Mouse (Mus musculus) cerebellum, adult 11-12 months (tissue): ENCODE results near the gene Unk.
"Not testable (repeated sequence)": the region's sequence is repeated elsewhere in the genome, so short reads cannot be mapped to it uniquely, and the experiment has no call there.

ENCODE experiments used
- DNase-seq: peaks from one replicate; pipeline ENCODE4 v3.0.0; 2022

Unk gene

GRCm38 (mm10) chr11:116089545-116089944 lies 59.4 kb downstream of the Unk start:
- DNase-seq = peak; percentile 15

DNA sequence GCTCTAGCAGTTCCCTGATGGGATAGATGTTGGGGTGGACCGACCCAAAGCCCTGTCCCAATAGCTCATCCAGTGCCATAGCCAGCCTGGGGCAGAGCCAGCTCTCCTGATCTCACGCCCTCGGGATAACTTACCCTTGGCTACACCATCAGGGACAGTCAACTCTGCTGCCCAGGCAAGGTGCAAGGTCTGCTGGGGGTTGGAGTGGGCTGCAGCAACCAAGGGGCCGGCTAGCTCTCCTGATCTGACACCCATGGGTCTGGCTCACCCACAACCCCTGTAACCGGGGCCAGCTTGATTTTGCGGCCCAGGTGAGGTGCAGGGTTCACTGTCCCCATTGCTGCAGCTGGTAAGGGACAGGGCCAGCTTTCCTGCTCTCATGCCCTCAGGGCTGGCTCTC lies 61.5 kb downstream of the Unk start:
- no peak for DNase-seq

GRCm38 (mm10) chr11:116092959-116093358 lies 62.8 kb downstream of the Unk start:
- DNase-seq = not testable (repeated sequence)

DNA sequence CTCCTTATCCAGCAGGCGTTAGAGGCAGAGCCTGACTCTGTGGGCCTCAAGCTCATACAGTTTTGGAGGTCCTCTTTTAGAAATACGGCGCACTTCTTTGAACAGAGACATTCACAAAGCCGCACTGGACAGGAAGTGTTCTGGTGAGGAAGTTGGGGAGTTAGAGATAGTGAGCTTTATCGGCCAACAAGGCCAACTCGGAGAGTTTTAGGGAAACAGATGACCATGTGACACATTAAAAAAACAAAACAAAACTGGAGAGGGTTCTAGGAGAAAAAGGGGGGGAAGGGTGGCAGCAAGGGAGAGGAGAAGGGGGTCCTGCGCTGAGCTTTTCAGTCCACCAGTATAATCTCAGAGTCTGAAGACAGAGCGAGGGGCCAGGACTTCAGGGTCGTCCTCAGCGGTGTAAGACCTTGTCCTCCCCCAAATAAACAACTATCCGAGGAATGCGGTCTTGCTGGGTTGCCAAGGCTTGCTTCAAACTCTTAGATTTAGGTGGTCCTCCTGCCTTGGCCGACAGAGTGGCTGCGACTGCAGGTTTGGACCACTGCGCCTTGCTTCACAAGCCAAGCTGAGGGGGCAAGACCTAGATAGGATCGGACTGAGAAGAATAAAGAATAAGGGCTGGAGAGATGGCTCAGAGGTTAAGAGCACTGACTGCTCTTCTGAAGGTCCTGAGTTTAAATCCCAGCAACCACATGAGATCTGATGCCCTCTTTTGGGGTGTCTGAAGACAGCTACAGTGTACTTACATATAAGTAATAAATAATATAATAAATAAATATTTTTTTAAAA lies 63.8 kb downstream of the Unk start:
- DNase-seq = no peak

- DNase-seq = no peak
Measured at GRCm38 (mm10) chr11:116095573-116095972, 65.5 kb downstream of the Unk start.

GRCm38 (mm10) chr11:116096213-116097108 lies 66.3 kb downstream of the Unk start:
- no peak for DNase-seq

DNA sequence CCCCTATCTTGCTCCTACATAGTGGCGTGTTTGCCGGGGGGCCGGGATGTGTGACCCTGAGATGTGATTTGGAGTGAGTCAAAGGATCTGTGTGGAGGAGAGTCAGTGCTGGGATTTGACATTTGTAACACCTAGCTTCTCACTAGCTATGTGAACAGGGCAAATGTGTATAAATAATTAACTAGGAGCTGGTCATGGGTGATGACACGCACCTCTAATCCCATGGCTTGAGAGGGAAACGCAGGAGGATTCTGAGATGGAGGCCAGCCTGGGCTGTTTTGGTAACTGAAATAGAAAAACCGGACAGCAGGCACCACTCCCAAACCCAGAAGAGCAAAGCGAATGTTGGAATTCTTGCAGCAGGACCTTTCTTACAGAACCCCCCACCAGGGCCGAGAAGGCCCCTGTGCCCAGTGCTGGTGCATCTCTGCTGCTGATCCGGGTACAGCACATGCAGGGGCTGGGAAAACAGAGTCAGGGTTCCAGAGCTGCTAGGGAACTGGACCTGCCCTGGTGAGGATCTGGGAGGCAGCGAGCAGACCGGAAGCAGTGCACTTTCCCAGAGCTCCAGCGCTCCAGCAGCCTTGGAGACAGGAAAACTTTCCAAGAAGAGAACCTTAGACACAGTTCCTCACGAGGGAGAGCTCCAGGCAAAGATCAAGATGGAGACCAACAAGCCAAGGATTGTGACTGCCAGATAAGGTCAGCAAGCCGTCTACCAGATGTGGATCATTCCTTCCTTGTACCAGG lies 68.8 kb downstream of the Unk start:
- DNase-seq = no peak

- no peak for DNase-seq
Measured at GRCm38 (mm10) chr11:116099462-116099861, 69.3 kb downstream of the Unk start.

DNA sequence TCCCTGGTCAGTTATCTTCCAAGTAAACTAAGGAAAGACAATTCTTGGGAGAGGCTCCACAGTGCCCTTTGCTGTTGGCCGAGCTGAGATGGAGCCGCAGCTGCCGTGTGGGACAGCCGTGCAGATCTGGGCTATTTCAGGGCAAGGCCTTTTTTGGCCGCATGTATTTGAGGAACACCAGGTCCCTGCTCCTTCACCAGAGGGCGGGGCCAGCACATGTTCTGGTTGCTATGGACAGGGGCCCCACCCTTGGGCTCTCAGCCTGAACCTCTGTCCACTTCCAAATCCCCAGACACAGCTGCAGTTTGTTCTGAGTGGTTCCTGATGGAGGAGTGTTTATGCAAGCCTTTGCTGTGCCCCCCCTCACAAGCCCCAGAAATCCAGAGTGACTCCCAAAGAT lies 70.3 kb downstream of the Unk start:
- no peak for DNase-seq

DNA sequence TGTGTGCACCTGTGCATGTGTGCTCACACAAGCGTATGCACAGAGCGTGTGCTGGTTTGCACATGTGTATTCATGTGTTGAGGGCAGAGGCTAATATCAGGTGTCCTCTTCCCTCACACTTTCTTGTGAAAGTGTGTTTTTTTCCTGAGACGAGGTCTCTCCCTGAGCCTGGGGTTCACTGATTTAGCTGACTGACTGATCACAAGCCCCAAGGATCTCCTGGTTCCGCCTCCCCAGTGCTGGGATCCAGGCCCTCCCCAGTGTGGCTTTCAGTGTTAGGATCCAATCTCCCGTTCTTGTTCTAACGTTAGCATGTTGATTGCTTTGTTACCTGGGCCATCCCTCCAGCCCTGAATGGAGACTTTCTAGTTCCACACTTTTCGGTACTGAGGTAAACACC lies 70.7 kb downstream of the Unk start:
- DNase-seq = no peak

DNA sequence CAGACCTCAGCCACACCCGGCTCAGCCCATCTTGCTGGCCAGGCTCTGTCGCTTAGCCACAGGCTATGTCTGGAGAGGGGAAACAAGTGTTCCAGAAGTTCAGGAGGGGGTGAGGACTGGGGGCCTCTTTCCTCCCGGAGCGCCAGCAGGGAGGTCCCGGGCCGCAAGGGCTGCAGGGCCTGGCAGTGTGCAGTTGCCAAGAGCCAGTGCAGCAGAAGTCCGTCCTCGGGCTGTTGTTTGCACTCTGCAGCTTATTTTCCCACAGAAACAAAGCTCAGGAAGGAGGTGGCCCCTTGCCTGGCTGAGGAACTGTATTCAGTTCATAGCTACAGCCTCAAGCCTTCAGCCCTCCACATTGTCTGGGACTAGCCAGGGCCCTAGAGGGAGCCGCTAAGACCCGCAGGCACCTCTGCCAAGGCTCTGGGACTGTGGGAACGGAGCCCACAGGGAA lies 71.8 kb downstream of the Unk start:
- DNase-seq = no peak

DNA sequence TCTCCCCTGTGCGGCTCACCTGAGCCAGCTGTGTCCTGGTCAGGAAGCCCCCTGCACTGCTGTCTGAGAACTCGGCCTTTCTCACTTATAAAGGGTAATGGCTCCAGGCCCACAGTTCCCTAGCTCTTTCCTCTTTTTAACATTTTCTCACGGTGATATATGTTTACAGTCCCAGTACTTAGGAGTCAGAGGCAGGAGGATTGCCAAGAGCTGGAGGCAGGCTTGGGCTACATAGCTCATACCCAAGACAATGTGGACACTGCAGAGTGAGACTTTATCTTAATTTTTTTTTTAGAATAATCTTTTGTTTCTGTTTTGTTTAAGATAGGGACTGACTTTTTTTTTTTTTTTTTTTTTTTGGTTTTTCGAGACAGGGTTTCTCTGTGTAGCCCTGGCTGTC lies 72.3 kb downstream of the Unk start:
- no peak for DNase-seq

DNA sequence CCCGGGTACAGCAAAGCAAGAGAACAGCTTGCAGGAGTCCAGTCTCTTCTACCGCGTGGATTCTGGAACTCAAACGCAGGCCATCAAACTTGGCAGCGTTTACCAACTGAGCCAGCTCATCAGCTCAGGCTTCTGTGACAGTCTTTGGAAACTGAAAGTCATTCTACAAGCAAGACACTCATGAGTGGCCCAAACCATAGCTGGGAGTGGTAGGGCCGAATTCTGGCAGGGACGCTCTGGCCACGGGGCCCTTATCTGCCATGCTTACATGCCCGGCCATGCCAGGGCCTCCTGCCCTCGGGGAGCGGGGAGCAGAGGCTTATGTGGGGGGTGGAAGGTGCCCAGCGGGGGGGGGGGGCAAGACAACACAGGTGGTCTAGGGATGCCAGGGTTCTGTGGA lies 73.5 kb downstream of the Unk start:
- DNase-seq = no peak

- no peak for DNase-seq
Measured at GRCm38 (mm10) chr11:116104006-116104646, 74.0 kb downstream of the Unk start.

DNA sequence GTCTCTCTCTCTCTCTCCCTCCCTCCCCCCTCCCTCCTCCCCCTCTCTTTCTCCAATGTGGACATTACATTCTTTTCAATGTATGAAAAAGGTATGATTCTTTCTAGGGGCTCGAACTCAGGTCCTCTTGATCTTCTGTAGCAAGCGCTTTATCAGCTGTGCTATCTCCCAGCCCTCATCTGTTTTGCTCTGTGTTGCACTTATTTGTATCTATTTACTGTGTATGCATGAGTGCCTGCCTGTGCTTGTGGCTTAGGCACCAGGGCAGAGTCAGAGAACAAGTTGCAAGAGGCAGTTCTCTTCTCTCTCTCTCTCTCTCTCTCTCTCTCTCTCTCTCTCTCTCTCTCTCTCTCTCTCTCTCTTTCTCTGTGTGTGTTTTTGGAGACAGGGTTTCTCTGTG lies 74.9 kb downstream of the Unk start:
- DNase-seq = no peak

DNA sequence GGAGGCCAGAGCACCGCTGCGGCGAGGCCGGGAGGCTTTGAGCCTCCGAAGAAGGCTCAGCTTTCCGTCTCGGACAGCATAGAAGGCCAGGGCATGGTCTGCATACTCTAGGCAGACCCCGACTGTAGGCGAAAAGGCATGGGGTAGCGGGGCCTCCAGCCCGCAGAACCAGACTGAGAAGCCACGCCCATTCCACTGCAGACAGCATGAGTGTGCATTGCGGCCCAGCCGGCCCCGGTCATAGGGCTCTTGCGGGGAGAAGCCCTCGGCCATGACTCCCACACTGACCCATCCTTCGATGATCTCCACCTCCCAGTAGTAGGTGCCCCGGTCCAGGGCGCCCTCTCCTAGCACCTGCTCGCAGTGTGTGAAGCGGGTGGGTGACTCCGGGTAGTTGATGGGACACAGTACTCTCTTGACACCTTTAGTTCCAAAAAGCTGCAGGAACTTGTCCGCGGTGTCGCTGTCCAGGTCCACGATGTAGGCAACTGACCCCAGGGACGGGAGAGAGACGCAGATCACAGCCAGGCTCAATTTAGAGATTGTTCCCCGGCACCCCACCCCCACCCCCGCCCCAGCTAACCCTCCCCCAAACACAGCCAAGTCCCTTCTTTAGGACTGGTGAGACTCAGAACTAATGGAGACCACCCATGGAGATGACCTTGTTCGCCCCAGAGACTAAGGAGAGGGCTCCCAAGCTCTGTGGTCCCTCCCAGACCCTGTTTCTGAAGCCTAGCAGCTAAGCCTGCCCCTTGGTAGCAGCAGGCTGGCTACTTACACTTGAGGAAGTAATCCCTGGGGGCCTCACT lies 76.2 kb downstream of the Unk start:
- DNase-seq = no peak

DNA sequence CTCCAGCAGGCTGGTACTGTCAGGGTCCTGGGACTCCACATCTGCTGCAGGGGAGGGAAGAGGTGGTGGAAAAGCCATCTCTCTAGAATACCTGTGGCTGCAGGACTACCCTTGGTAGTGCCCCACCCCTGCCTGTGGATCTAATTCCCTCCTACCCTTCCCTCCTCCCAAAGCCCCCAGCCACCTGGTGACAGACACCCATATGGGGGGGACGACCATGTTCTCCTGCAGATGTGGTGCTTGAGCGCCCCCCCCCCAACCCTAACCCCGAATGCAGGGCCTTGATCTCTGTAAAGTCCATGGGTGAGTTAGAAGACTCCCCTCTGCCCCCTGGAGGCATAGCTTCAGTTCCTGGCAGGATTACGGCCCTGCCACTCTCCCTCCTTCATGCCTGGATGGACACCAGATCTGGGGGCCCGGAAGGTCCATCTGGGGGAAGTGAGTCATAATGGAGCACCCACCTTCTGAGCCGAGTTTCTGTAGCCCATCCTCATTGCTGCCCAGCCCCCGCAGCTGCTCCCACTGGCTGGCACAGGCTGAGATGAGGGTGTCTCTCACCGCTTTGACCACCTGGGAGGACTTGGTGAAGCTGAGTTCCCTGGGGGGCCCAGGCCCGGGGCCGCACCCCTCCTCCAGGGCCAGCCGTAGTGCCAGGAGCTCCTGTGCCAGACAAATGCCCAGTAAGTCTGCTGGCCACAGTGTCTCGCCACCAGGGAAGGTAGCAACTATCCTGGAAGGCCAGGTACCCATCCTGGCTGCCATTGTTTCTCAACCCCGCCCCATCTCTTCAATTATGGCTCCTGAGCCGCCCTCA lies 77.0 kb downstream of the Unk start:
- no peak for DNase-seq

- no peak for DNase-seq
Measured at GRCm38 (mm10) chr11:116107777-116108285, 77.7 kb downstream of the Unk start.

- no peak for DNase-seq
Measured at GRCm38 (mm10) chr11:116108464-116109137, 78.5 kb downstream of the Unk start.

DNA sequence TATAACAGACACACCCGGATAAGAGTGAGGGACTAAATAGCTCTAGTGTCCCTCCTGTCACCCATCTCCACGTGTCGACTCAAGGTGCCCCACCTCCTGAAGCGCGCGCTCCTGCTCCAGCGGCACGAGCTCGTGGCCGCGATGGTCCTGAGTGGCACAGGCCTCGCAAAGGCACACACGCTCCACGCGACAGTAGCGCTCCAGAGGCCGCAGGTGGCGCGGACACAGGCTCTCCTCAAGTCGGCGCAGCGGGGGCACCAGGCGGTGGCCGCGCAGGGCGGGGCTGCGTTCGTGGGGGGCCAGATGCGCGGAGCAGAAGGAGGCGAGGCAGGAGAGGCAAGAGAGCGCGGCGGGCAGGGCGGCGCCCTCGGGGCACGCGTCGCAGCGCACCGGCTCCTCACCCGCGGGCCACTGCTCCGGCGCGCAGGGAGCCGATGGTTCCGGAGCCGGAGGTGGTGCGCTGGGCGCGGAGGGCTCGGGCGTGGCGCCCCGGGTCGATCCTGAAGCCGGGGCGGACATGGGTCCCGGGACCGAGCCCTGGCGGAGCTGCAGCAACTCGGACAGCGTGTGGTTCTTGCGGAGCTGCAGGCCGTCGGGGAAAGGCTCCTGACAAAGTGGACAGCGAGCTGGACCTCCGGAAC lies 79.4 kb downstream of the Unk start:
- DNase-seq = no peak
